Mouse (Mus musculus): Measurements from ENCODE around the gene Cort.

DNA sequence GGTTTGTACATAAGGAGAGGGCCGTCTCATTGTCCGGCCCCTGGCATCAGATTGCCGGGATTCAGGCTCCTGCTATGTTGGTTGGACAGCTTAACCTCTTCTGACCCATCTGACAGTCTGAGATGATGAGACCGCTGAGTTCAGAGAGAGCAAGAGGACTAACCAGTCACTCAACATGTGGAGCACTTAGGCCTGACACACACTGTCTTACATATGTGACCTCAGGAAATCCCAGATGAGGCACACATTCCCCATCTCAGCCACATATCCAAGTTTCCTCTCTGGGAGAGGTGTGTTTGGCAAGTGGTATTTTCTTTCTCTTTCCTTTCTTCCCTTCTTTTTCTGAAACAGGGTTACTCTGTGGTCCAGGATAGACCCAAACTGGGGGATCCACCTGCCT, 18.6 kb upstream of the Cort start:
- TF ChIP-seq POLR2A (IDR thresholded peaks at IDR 0.05; ENCODE audit: insufficient read depth, low read length) (no peak), CTCF (IDR thresholded peaks at IDR 0.05; ENCODE audit: low read depth, low read length) (no peak)

Data from ES-Bruce4 (cell line).